Mouse (Mus musculus) spleen, adult 2 months (tissue): ENCODE data around the gene Utp4.
A peak's percentile ranks its signal among the peaks of the same experiment; 100 is the strongest.

Experiments
- CTCF ChIP-seq: fragments of 200-500 bp; IDR thresholded peaks from 2 replicates; pipeline ENCODE4 v1.5.1; 2011; ENCODE audit warnings: mild to moderate bottlenecking, inconsistent platforms; ENCODE audit not compliant: insufficient read depth, insufficient read length, insufficient replicate concordance; ENCODE audit errors: extremely low read depth
- POLR2A ChIP-seq: fragments of 200-500 bp; IDR thresholded peaks from 2 replicates; pipeline ENCODE4 v1.6.1; 2011; ENCODE audit warnings: low read depth, low read length, inconsistent platforms

GRCm38 (mm10) chr8:106927247-106927646, 33.8 kb downstream of the Utp4 start:
- no peak for TF ChIP-seq POLR2A
- TF ChIP-seq CTCF = peak; percentile 44; the same call in 1 of the 2 replicates
